Mouse (Mus musculus) embryonic facial prominence, embryonic 12.5 days (tissue): ENCODE measurements around the gene Ttll6. TPM values are rescaled to one million over a fixed set of nuclear protein-coding genes. Genes with fewer than 3 reads are reported as not detected.
"Not testable (repeated sequence)": the region's sequence is repeated elsewhere in the genome, so short reads cannot be mapped to it uniquely, and the experiment has no call there.

Experiments used
- ATAC-seq: fragments of 200-750 bp; cut with Nextera tagmentation; 2 replicates; pipeline ENCODE4 v1.8.0; 2017; ENCODE audit not compliant: insufficient number of reproducible peaks, insufficient read depth, low FRiP score, low TSS enrichment
- H3K27ac ChIP-seq: fragments of 300-500 bp; sonication (generic); 2 replicates; pipeline ENCODE4 v1.5.1; 2016; ENCODE audit warnings: mild to moderate bottlenecking
- H3K27me3 ChIP-seq: fragments of 300-500 bp; sonication (generic); 2 replicates; pipeline ENCODE4 v1.6.1; 2016; ENCODE audit warnings: mild to moderate bottlenecking, moderate library complexity
- H3K36me3 ChIP-seq: fragments of 300-500 bp; sonication (generic); 2 replicates; pipeline ENCODE4 v1.6.1; 2016; ENCODE audit warnings: mild to moderate bottlenecking
- H3K4me1 ChIP-seq: fragments of 300-500 bp; sonication (generic); 2 replicates; pipeline ENCODE4 v1.6.1; 2016
- H3K4me2 ChIP-seq: fragments of 300-500 bp; sonication (generic); replicated peaks from 2 replicates; pipeline ENCODE4 v1.6.1; 2016; ENCODE audit warnings: mild to moderate bottlenecking, moderate library complexity
- H3K4me3 ChIP-seq: fragments of 300-500 bp; sonication (generic); 2 replicates; pipeline ENCODE4 v1.5.1; 2016; ENCODE audit warnings: mild to moderate bottlenecking
- H3K9ac ChIP-seq: fragments of 300-500 bp; sonication (generic); 2 replicates; pipeline ENCODE4 v1.6.1; 2016; ENCODE audit warnings: mild to moderate bottlenecking, moderate library complexity
- H3K9me3 ChIP-seq: fragments of 300-500 bp; sonication (generic); 2 replicates; pipeline ENCODE4 v1.6.1; 2016; ENCODE audit warnings: mild to moderate bottlenecking, moderate library complexity
- WGBS: fragments of 180-500 bp; shearing (Covaris S2); methylation state at CpG from one replicate; pipeline ENCODE4 v1.1.7; 2016; 5-methylcytosine and 5-hydroxymethylcytosine counted together
- polyA plus RNA-seq: library from polyadenylated mRNA; unstranded; fragments of >200 nt; fragmentation: Nextera tagmentation; extraction: Ambion mirVana; gene quantifications from 2 replicates; pipeline ENCODE4 v1.2.1, GENCODE M21; 2016

The Ttll6 gene
- 0.12 TPM in 1 of 2 replicates, not detected in the other for polyA plus RNA-seq

DNA sequence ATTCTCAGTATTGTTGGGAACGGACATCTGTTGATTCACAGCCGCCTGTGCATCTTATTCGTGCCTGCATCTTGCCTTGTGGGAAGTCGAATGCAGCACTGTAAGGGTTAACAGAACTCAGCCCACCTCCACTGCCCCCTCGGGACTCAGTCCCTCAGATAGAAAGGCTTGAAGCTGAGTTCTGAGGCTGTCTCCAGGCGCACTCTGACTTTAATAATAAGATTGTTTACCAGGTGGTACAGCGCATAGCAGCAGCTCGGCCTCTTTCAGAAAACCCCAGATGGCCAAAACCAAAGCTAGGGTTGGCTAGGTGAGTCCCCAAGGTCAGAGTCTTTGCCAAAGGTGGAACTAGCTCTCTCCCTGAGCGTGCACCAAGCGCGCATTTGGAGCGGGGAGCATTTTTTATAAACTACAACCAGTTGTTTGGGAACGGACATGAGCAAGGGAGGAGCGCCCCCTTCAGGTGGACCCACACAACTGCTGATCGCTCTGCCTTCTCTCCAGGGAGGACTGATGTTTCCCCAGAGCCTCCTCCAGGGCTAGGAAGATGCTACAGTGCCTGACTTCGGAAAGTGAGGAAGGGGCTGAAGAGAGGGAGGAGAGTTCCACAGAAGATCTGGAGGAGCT is at the start of gene Ttll6:
Gene Ttll6, plus strand, starts transcription at position 548 of the 627 bp plus-strand sequence.
- no peak within 1 kb of the TSS for H3K27ac ChIP-seq
- peaks cover 9% of the 10 kb centered on the region for H3K4me1 ChIP-seq
- ATAC-seq = no peak
- H3K27me3 ChIP-seq = peaks cover 26% of the 10 kb centered on the region; the same call in 1 of the 2 replicates
- H3K9me3 ChIP-seq = no peaks in the 10 kb centered on the region
- H3K36me3 ChIP-seq = no peaks in the 10 kb centered on the region
- WGBS = 16% methylated on average over 16 of the region's 16 CpGs
- H3K4me3 ChIP-seq = no peak within 1 kb of the TSS
- no peak within 1 kb of the TSS for H3K9ac ChIP-seq
- H3K4me2 ChIP-seq = peak within 1 kb of the TSS; percentile 41

DNA sequence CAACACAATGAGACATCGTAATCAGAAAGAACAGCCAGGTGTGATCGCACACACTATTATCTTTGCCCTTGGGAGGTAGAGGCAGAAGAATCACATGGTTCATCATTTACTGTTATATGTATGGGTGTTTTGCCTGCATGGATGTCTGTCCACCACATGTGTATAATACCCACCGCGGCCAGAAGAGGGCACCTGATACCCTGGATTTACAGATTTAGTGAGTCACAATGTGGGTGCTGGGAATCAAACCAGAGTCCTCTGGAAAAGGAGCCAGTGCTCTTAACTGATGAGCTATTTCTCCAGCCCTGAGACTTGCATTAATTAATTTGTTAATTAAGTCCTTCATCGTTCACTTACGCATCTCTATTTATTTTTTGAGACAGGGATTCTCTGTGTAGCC is 45.6 kb upstream of the Ttll6 start:
- ATAC-seq = no peak
- no peak overlapping the region for H3K27ac ChIP-seq
- H3K4me1 ChIP-seq = no peaks in the 10 kb centered on the region
- H3K4me3 ChIP-seq = no peak overlapping the region
- no peaks in the 10 kb centered on the region for H3K9me3 ChIP-seq
- no peaks in the 10 kb centered on the region for H3K36me3 ChIP-seq
- H3K27me3 ChIP-seq = no peaks in the 10 kb centered on the region
- whole genome bisulfite sequencing = 87% methylated on average over 6 of the region's 6 CpGs
- no peak overlapping the region for H3K9ac ChIP-seq
- H3K4me2 ChIP-seq = no peak overlapping the region

DNA sequence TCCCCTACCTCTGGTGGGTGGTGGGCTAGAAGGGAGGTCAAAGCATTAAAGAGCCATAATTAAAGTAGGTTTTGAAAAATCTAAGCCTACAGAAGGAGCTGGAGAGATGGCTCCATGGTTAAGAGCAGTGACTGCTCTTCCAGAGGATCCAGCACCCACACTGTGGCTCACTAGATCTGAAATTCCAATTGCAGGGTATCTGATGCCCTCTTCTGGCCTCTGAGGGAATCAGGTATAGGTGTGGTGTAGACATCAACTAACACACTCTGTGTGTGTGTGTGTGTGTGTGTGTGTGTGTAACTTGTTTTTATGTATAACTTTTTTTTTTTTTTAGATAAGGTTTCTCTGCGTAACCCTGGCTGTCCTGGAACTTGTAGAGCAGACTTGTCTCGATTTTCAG is 42.5 kb upstream of the Ttll6 start:
- no peak overlapping the region for H3K4me2 ChIP-seq
- no peak overlapping the region for H3K9ac ChIP-seq
- no peak for ATAC-seq
- H3K27me3 ChIP-seq = no peaks in the 10 kb centered on the region
- no peak overlapping the region for H3K27ac ChIP-seq
- no peaks in the 10 kb centered on the region for H3K4me1 ChIP-seq
- WGBS = 64% methylated on average over 2 of the region's 2 CpGs
- H3K9me3 ChIP-seq = no peaks in the 10 kb centered on the region
- no peak overlapping the region for H3K4me3 ChIP-seq
- no peaks in the 10 kb centered on the region for H3K36me3 ChIP-seq

DNA sequence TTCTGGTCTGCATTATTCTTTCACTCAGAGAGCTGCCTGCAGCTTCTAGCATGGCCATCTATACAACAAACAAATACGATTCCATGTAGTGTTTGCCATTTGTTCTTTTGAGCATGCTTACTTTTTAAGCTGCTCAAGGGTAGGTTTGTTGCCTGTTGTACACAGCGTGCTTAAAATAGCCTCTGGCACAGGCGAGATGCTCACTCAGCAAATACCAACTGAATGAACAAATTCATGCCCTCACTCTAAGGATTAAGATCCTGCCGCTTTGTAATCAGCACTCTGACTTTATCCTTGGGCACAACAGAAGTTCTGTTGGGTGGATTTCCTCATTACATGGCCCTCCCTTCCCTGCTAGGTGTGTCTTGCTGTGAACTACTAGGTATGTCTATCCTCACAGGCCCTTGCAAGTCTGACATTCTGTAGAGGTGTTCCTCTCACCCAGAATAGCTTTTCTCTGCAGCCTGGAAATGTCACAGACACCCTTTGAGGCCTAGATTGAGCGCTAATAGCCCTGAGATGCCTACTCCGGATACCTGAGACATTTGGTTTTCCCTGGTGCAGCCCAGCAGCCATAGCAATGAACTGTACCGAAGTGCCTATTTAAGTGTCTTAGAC is 40.8 kb upstream of the Ttll6 start:
- no peak overlapping the region for H3K27ac ChIP-seq
- no peaks in the 10 kb centered on the region for H3K27me3 ChIP-seq
- no peak for ATAC-seq
- H3K9me3 ChIP-seq = no peaks in the 10 kb centered on the region
- no peaks in the 10 kb centered on the region for H3K36me3 ChIP-seq
- no peak overlapping the region for H3K9ac ChIP-seq
- H3K4me1 ChIP-seq = no peaks in the 10 kb centered on the region
- 41% methylated on average over 7 of the region's 7 CpGs for WGBS
- H3K4me3 ChIP-seq = no peak overlapping the region
- no peak overlapping the region for H3K4me2 ChIP-seq

DNA sequence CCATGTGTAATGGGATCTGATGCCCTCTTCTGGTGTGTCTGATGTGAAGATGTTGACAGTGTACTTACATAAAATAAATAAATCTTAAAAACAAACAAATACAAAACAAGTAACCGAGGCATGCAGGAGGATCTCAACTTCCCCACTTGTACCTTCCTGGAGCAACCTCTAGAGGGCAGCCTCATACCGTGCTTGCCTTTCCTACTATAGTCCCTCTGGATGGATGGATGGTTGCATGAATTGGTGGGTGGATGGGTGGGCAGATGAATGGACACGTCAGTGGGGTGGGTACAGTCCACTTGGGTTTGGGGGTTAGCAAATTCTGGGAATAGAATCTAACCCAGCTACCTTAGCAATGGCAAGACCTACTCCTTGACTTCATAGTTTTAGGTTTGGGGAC is 40.2 kb upstream of the Ttll6 start:
- Histone ChIP-seq H3K27me3 (no peaks in the 10 kb centered on the region), H3K4me1 (no peaks in the 10 kb centered on the region), H3K9ac (no peak overlapping the region), H3K4me3 (no peak overlapping the region), H3K27ac (no peak overlapping the region), H3K4me2 (no peak overlapping the region), H3K36me3 (no peaks in the 10 kb centered on the region), H3K9me3 (no peaks in the 10 kb centered on the region)
- no peak for ATAC-seq
- 11% methylated on average over 3 of the region's 3 CpGs for WGBS

- H3K27ac ChIP-seq = no peak overlapping the region
- H3K36me3 ChIP-seq = no peaks in the 10 kb centered on the region
- H3K27me3 ChIP-seq = no peaks in the 10 kb centered on the region; the same call in 1 of the 2 replicates
- H3K4me1 ChIP-seq = no peaks in the 10 kb centered on the region
- H3K9ac ChIP-seq = no peak overlapping the region
- no peak overlapping the region for H3K4me2 ChIP-seq
- WGBS = 78% methylated on average over 1 of the region's 1 CpGs
- no peak for ATAC-seq
- no peak overlapping the region for H3K4me3 ChIP-seq
- no peaks in the 10 kb centered on the region for H3K9me3 ChIP-seq
Observed at GRCm38 (mm10) chr11:96108376-96108775, 25.2 kb upstream of the Ttll6 start.

DNA sequence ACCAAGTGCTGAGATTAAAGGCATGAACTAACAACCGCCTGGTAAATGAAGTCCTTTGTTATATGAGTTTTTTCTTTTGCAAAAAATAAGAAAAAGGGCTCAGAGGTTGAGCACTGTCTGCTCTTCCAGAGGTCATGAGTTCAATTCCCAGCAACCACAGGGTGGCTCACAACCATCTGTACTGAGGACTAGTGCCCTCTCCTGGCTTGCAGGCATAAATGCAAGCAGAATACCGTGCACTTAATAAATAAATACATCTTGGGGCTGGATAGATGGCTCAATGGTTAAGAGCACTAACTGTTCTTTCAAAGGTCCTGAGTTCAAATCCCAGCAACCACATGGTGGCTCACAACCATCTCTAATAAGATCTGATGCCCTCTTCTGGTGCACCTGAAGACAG is 22.6 kb upstream of the Ttll6 start:
- H3K9me3 ChIP-seq, H3K4me2 ChIP-seq, H3K27me3 ChIP-seq, ATAC-seq, H3K4me3 ChIP-seq, H3K4me1 ChIP-seq, H3K27ac ChIP-seq, H3K9ac ChIP-seq, H3K36me3 ChIP-seq: not testable (repeated sequence)
- 59% methylated on average over 2 of the region's 2 CpGs for WGBS

GRCm38 (mm10) chr11:96111751-96112150 is 21.8 kb upstream of the Ttll6 start, which contains the start of gene Calcoco2:
Gene Calcoco2 (minus strand): TSS chr11:96111964.
- Histone ChIP-seq H3K9me3 (no peaks in the 10 kb centered on the region), H3K27ac (no peak within 1 kb of the TSS), H3K4me1 (no peaks in the 10 kb centered on the region), H3K4me3 (no peak within 1 kb of the TSS), H3K27me3 (no peaks in the 10 kb centered on the region), H3K36me3 (no peaks in the 10 kb centered on the region), H3K9ac (no peak within 1 kb of the TSS), H3K4me2 (no peak within 1 kb of the TSS)
- no peak for ATAC-seq
- 44% methylated on average over 14 of the region's 14 CpGs for WGBS

DNA sequence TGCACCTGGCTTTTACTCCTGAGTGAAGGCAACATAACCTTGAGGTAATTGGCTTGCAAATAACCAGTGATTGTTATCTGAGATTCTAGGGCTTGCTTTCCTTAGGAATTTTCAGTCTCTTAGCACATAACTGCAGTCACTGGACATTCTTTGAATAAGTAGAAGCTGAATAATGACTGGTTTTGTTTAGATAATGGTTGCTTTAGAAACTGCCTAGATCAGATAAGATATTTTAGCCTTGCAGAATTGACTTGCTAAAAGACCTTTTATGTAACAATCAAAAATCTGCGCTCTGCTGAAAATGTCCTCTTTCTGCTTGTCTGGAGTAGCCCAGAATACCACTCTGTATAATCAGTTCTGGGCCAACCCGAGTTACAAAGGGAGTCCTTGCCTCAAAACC is 19.5 kb upstream of the Ttll6 start:
- ATAC-seq = no peak
- no peaks in the 10 kb centered on the region for H3K27me3 ChIP-seq
- WGBS = 63% methylated on average over 2 of the region's 2 CpGs

GRCm38 (mm10) chr11:96115416-96115815 is 18.2 kb upstream of the Ttll6 start:
- Histone ChIP-seq H3K9ac (no peak overlapping the region), H3K27me3 (no peaks in the 10 kb centered on the region), H3K9me3 (no peaks in the 10 kb centered on the region), H3K4me1 (no peaks in the 10 kb centered on the region), H3K36me3 (no peaks in the 10 kb centered on the region), H3K27ac (no peak overlapping the region), H3K4me3 (no peak overlapping the region), H3K4me2 (no peak overlapping the region)
- 92% methylated on average over 6 of the region's 6 CpGs for WGBS
- ATAC-seq = no peak

More for the DNA sequence above, 19.5 kb upstream of the Ttll6 start:
- Histone ChIP-seq H3K4me1 (no peaks in the 10 kb centered on the region), H3K4me2 (no peak overlapping the region), H3K4me3 (no peak overlapping the region), H3K36me3 (no peaks in the 10 kb centered on the region), H3K9ac (no peak overlapping the region), H3K9me3 (no peaks in the 10 kb centered on the region), H3K27ac (no peak overlapping the region)

- Histone ChIP-seq H3K9ac (no peak overlapping the region), H3K4me3 (no peak overlapping the region), H3K36me3 (no peaks in the 10 kb centered on the region), H3K9me3 (no peaks in the 10 kb centered on the region), H3K27me3 (no peaks in the 10 kb centered on the region), H3K27ac (no peak overlapping the region), H3K4me2 (no peak overlapping the region), H3K4me1 (no peaks in the 10 kb centered on the region)
- 80% methylated on average over 3 of the region's 3 CpGs for WGBS
- no peak for ATAC-seq
Observed at GRCm38 (mm10) chr11:96116116-96116515, 17.5 kb upstream of the Ttll6 start.

DNA sequence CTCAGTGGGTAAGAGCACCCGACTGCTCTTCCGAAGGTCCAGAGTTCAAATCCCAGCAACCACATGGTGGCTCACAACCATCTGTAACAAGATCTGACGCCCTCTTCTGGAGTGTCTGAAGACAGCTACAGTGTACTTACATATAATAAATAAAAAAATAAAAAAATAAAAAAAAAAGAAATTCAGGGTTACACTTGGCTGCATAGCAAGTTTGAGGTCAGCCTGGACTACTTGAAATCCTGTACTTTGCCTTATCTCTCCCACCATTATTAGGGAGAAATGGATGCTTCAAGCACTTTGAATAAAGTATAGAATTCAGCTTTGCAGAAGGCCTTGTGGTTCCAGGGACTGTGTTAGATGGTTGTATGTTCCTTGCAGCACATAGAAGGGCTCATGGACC is 16.7 kb upstream of the Ttll6 start:
- WGBS = 76% methylated on average over 3 of the region's 3 CpGs
- ATAC-seq, H3K9me3 ChIP-seq: not testable (repeated sequence)

More for the DNA sequence above, 16.7 kb upstream of the Ttll6 start:
- H3K27ac ChIP-seq, H3K4me3 ChIP-seq, H3K36me3 ChIP-seq, H3K4me1 ChIP-seq, H3K27me3 ChIP-seq, H3K9ac ChIP-seq, H3K4me2 ChIP-seq: not testable (repeated sequence)
